Comparison of ENCODE assay signal across 27 mouse cellular contexts in genomic region chr3:151454985-151455701, GRCm38 (mm10). TPM values are rescaled to one million over a fixed set of nuclear protein-coding genes. Genes with fewer than 3 reads are reported as not detected.
DNase-seq lines count a peak whose midpoint lies in the region; ATAC-seq lines count a peak whose summit lies in the region.
"Had no signal": no experiment of that assay in that cellular context is flagged by ENCODE, and none has a peak within 500 bp of the region (broad histone marks: within the 10 kb centered on the region; RNA-seq: fewer than 3 reads in every experiment).

No protein-coding gene starts in this region.

- H3K4me2 ChIP-seq in kidney, embryonic 15.5 days: no peak overlapping the region
- H3K4me2 ChIP-seq: embryonic facial prominence, embryonic 13.5 days; forebrain, embryonic 12.5 days; forebrain, embryonic 15.5 days; heart, embryonic 12.5 days; heart, embryonic 15.5 days; hindbrain, embryonic 13.5 days had no signal

- H3K27me3 ChIP-seq in kidney, embryonic 15.5 days: no peaks in the 10 kb centered on the region
- H3K27me3 ChIP-seq: embryonic facial prominence, embryonic 13.5 days; forebrain, embryonic 12.5 days; forebrain, embryonic 15.5 days; heart, embryonic 12.5 days; heart, embryonic 15.5 days; hindbrain, embryonic 13.5 days had no signal

- no peaks in the 10 kb centered on the region for H3K36me3 ChIP-seq in kidney, embryonic 15.5 days
- H3K36me3 ChIP-seq: embryonic facial prominence, embryonic 13.5 days; forebrain, embryonic 12.5 days; forebrain, embryonic 15.5 days; heart, embryonic 12.5 days; heart, embryonic 15.5 days; hindbrain, embryonic 10.5 days; hindbrain, embryonic 13.5 days had no signal

- no peaks in the 10 kb centered on the region for H3K4me1 ChIP-seq in kidney, embryonic 15.5 days
- H3K4me1 ChIP-seq: embryonic facial prominence, embryonic 13.5 days; forebrain, embryonic 12.5 days; forebrain, embryonic 15.5 days; heart, embryonic 12.5 days; heart, embryonic 15.5 days; hindbrain, embryonic 10.5 days; hindbrain, embryonic 13.5 days had no signal

- no peaks in the 10 kb centered on the region for H3K9me3 ChIP-seq in kidney, embryonic 15.5 days (replicated peaks)
- H3K9me3 ChIP-seq: embryonic facial prominence, embryonic 13.5 days; forebrain, embryonic 12.5 days; forebrain, embryonic 15.5 days; heart, embryonic 12.5 days; heart, embryonic 15.5 days; hindbrain, embryonic 10.5 days; hindbrain, embryonic 13.5 days had no signal

- no peak overlapping the region for H3K4me3 ChIP-seq in kidney, embryonic 15.5 days (replicated peaks)
- H3K4me3 ChIP-seq: embryonic facial prominence, embryonic 13.5 days; erythroblast, embryonic 14.5 days; forebrain, embryonic 12.5 days; forebrain, embryonic 15.5 days; heart, embryonic 12.5 days; heart, embryonic 15.5 days; hindbrain, embryonic 10.5 days; hindbrain, embryonic 13.5 days had no signal

- ATAC-seq in kidney, embryonic 15.5 days (replicated peaks; ENCODE audit: low FRiP score): peak; percentile 84
- ATAC-seq: activated CD4-positive, CD25-positive, alpha-beta regulatory T cell, adult 4 months; CD4-positive, CD25-positive, alpha-beta regulatory T cell, adult 4 months; forebrain, embryonic 15.5 days; hindbrain, embryonic 16.5 days had no signal

- no peak for DNase-seq in kidney, postnatal 14 days
- peak; percentile 11 for DNase-seq in kidney, postnatal 10 days
- DNase-seq in kidney, adult 11 months: no peak
- DNase-seq in retina, postnatal 1 day: peak; percentile 18
- no peak for DNase-seq in cerebellum, adult 18-20 months
- DNase-seq: adrenal gland, adult 8-10 months; adrenal gland, postnatal 25 days; cerebellum, adult 11-12 months; cerebellum, adult 9-10 months; cerebellum, postnatal 14 days; gastrocnemius, postnatal 25 days; heart, adult 18-20 months; heart, postnatal 10 days; heart, postnatal 36 days had no signal

- no peak overlapping the region for H3K27ac ChIP-seq in kidney, embryonic 15.5 days
- H3K27ac ChIP-seq: embryonic facial prominence, embryonic 13.5 days; forebrain, embryonic 12.5 days; forebrain, embryonic 15.5 days; heart, embryonic 15.5 days; hindbrain, embryonic 10.5 days; hindbrain, embryonic 13.5 days had no signal

- WGBS in kidney, embryonic 15.5 days: 52% methylated on average over 6 of the region's 6 CpGs

- H3K9ac ChIP-seq in kidney, embryonic 15.5 days: no peak overlapping the region
- H3K9ac ChIP-seq: embryonic facial prominence, embryonic 13.5 days; forebrain, embryonic 12.5 days; forebrain, embryonic 15.5 days; heart, embryonic 12.5 days; heart, embryonic 15.5 days; hindbrain, embryonic 13.5 days had no signal

RNA-seq across cellular contexts. Expression of gene Adgrl4, which starts 17.5 kb away (rescaled TPM):
- polyA plus RNA-seq in kidney, embryonic 15.5 days (2015; fragmentation: Nextera tagmentation; extraction: Ambion mirVana): 23.4 and 26.8 TPM in 2 replicates
- polyA plus RNA-seq: activated CD4-positive, CD25-positive, alpha-beta regulatory T cell, adult 4 months; C2C12; CD4-positive, CD25-positive, alpha-beta regulatory T cell, adult 4 months; erythroblast, embryonic 14.5 days had no signal

Comparison
In these comparisons a context has a peak if more than half of its experiments do, and no peak if none do; other contexts are left out.
1. DNase-seq: peak in kidney, postnatal 10 days (single experiment) and retina, postnatal 1 day (single experiment); none in kidney, postnatal 14 days (single experiment), kidney, adult 11 months (single experiment) and cerebellum, adult 18-20 months (0 of 2).